Mouse (Mus musculus) midbrain, embryonic 10.5 days (tissue): ENCODE measurements around the gene Cd83. TPM values are rescaled to one million over a fixed set of nuclear protein-coding genes. Genes with fewer than 3 reads are reported as not detected.

Experiments used
- DNase-seq: peaks from one replicate; pipeline ENCODE4 v3.0.0-alpha.2; 2017; ENCODE audit warnings: low spot score
- H3K27ac ChIP-seq: fragments of 300-500 bp; sonication (generic); replicated peaks from 2 replicates; pipeline ENCODE4 v1.5.1; 2016; ENCODE audit warnings: mild to moderate bottlenecking
- H3K27me3 ChIP-seq: fragments of 300-500 bp; sonication (generic); 2 replicates; pipeline ENCODE4 v1.6.1; 2016; ENCODE audit warnings: low read depth, mild to moderate bottlenecking; ENCODE audit not compliant: poor library complexity, severe bottlenecking
- H3K36me3 ChIP-seq: fragments of 300-500 bp; sonication (generic); 2 replicates; pipeline ENCODE4 v1.6.1; 2016; ENCODE audit warnings: mild to moderate bottlenecking, moderate library complexity
- H3K4me1 ChIP-seq: fragments of 300-500 bp; sonication (generic); 2 replicates; pipeline ENCODE4 v1.6.1; 2016
- H3K4me3 ChIP-seq: fragments of 300-500 bp; sonication (generic); 2 replicates; pipeline ENCODE4 v1.5.1; 2016; ENCODE audit warnings: mild to moderate bottlenecking, moderate library complexity
- H3K9me3 ChIP-seq: fragments of 300-500 bp; sonication (generic); replicated peaks from 2 replicates; pipeline ENCODE4 v1.6.1; 2016; ENCODE audit warnings: mild to moderate bottlenecking
- WGBS: fragments of 180-500 bp; shearing (Covaris S2); methylation state at CpG from one replicate; pipeline ENCODE4 v1.1.7; 2016; 5-methylcytosine and 5-hydroxymethylcytosine counted together
- polyA plus RNA-seq: library from polyadenylated mRNA; unstranded; fragments of >200 nt; fragmentation: Nextera tagmentation; extraction: Ambion mirVana; gene quantifications from 2 replicates; pipeline ENCODE4 v1.2.1, GENCODE M21; 2016

The Cd83 gene
- polyA plus RNA-seq, 1 experiment from 2014 or later: 4.7 TPM

GRCm38 (mm10) chr13:43802361-43803137 lies 18.0 kb downstream of the Cd83 start:
- H3K36me3 ChIP-seq: peaks cover 3% of the 10 kb centered on the region; the same call in 1 of the 2 replicates
- no peaks in the 10 kb centered on the region for H3K27me3 ChIP-seq
- 90% methylated on average over 8 of the region's 8 CpGs for WGBS
- no peak overlapping the region for H3K4me3 ChIP-seq
- H3K4me1 ChIP-seq: peaks cover 16% of the 10 kb centered on the region
- no peak overlapping the region for H3K27ac ChIP-seq
- DNase-seq: no peak
- H3K9me3 ChIP-seq: no peaks in the 10 kb centered on the region

GRCm38 (mm10) chr13:43804648-43805047 lies 20.1 kb downstream of the Cd83 start:
- Histone ChIP-seq H3K36me3 (peaks cover 3% of the 10 kb centered on the region; the same call in 1 of the 2 replicates), H3K4me3 (no peak overlapping the region), H3K9me3 (no peaks in the 10 kb centered on the region), H3K27ac (no peak overlapping the region), H3K4me1 (peaks cover 16% of the 10 kb centered on the region), H3K27me3 (no peaks in the 10 kb centered on the region)
- DNase-seq: no peak
- 82% methylated on average over 3 of the region's 3 CpGs for WGBS

- no peak overlapping the region for H3K4me3 ChIP-seq
- no peaks in the 10 kb centered on the region for H3K9me3 ChIP-seq
- WGBS: 90% methylated on average over 5 of the region's 5 CpGs
- H3K36me3 ChIP-seq: peaks cover 3% of the 10 kb centered on the region; the same call in 1 of the 2 replicates
- H3K27me3 ChIP-seq: 0 out of 2 replicates have a peak, but pooled peaks cover 4% of the 10 kb centered on the region
- DNase-seq: no peak
- peaks cover 16% of the 10 kb centered on the region for H3K4me1 ChIP-seq
- no peak overlapping the region for H3K27ac ChIP-seq
Observed at GRCm38 (mm10) chr13:43805159-43805758, 20.7 kb downstream of the Cd83 start.

- H3K36me3 ChIP-seq: peaks cover 2% of the 10 kb centered on the region; the same call in 1 of the 2 replicates
- DNase-seq: no peak
- H3K4me1 ChIP-seq: peaks cover 16% of the 10 kb centered on the region
- H3K27ac ChIP-seq: peak overlapping the region; percentile 39
- H3K4me3 ChIP-seq: no peak overlapping the region
- H3K27me3 ChIP-seq: 0 out of 2 replicates have a peak, but pooled peaks cover 4% of the 10 kb centered on the region
- H3K9me3 ChIP-seq: no peaks in the 10 kb centered on the region
- WGBS: 72% methylated on average over 14 of the region's 14 CpGs
Observed at GRCm38 (mm10) chr13:43806371-43807271, 22.0 kb downstream of the Cd83 start.

GRCm38 (mm10) chr13:43807272-43807675 lies 22.7 kb downstream of the Cd83 start:
- Histone ChIP-seq H3K4me3 (no peak overlapping the region), H3K27me3 (0 out of 2 replicates have a peak, but pooled peaks cover 4% of the 10 kb centered on the region), H3K27ac (peak overlapping the region; percentile 39; the same call in 1 of the 2 replicates), H3K4me1 (peaks cover 16% of the 10 kb centered on the region), H3K36me3 (no peaks in the 10 kb centered on the region), H3K9me3 (no peaks in the 10 kb centered on the region)
- 79% methylated on average over 3 of the region's 3 CpGs for WGBS
- no peak for DNase-seq

GRCm38 (mm10) chr13:43810621-43811020 lies 26.0 kb downstream of the Cd83 start:
- Histone ChIP-seq H3K4me1 (peaks cover 16% of the 10 kb centered on the region), H3K27me3 (0 out of 2 replicates have a peak, but pooled peaks cover 4% of the 10 kb centered on the region), H3K27ac (no peak overlapping the region), H3K9me3 (0 out of 2 replicates have a peak, but pooled peaks cover 6% of the 10 kb centered on the region), H3K36me3 (no peaks in the 10 kb centered on the region), H3K4me3 (no peak overlapping the region)
- DNase-seq: no peak
- WGBS: 81% methylated on average over 6 of the region's 6 CpGs

- Histone ChIP-seq H3K27me3 (0 out of 2 replicates have a peak, but pooled peaks cover 4% of the 10 kb centered on the region), H3K36me3 (no peaks in the 10 kb centered on the region), H3K27ac (no peak overlapping the region), H3K9me3 (0 out of 2 replicates have a peak, but pooled peaks cover 6% of the 10 kb centered on the region), H3K4me1 (peaks cover 8% of the 10 kb centered on the region), H3K4me3 (no peak overlapping the region)
- DNase-seq: no peak
- WGBS: 86% methylated on average over 3 of the region's 3 CpGs
Observed at GRCm38 (mm10) chr13:43811835-43812234, 27.3 kb downstream of the Cd83 start.

- H3K4me3 ChIP-seq: no peak overlapping the region
- H3K9me3 ChIP-seq: 0 out of 2 replicates have a peak, but pooled peaks cover 6% of the 10 kb centered on the region
- H3K4me1 ChIP-seq: no peaks in the 10 kb centered on the region
- no peak for DNase-seq
- H3K27me3 ChIP-seq: 0 out of 2 replicates have a peak, but pooled peaks cover 4% of the 10 kb centered on the region
- H3K27ac ChIP-seq: no peak overlapping the region
- no peaks in the 10 kb centered on the region for H3K36me3 ChIP-seq
- WGBS: 91% methylated on average over 8 of the region's 8 CpGs
Observed at GRCm38 (mm10) chr13:43813431-43813830, 28.9 kb downstream of the Cd83 start.

- Histone ChIP-seq H3K4me1 (no peaks in the 10 kb centered on the region), H3K9me3 (0 out of 2 replicates have a peak, but pooled peaks cover 6% of the 10 kb centered on the region), H3K4me3 (no peak overlapping the region), H3K27ac (no peak overlapping the region), H3K27me3 (no peaks in the 10 kb centered on the region), H3K36me3 (no peaks in the 10 kb centered on the region)
- WGBS: 83% methylated on average over 3 of the region's 3 CpGs
- DNase-seq: no peak
Observed at GRCm38 (mm10) chr13:43817461-43817860, 32.9 kb downstream of the Cd83 start.

- WGBS: 82% methylated on average over 7 of the region's 7 CpGs
- no peak for DNase-seq
- H3K9me3 ChIP-seq: 0 out of 2 replicates have a peak, but pooled peaks cover 6% of the 10 kb centered on the region
- H3K27ac ChIP-seq: no peak overlapping the region
- no peaks in the 10 kb centered on the region for H3K4me1 ChIP-seq
- no peak overlapping the region for H3K4me3 ChIP-seq
- H3K27me3 ChIP-seq: no peaks in the 10 kb centered on the region
- H3K36me3 ChIP-seq: no peaks in the 10 kb centered on the region
Observed at GRCm38 (mm10) chr13:43818307-43819019, 33.9 kb downstream of the Cd83 start.

GRCm38 (mm10) chr13:43819020-43819310 lies 34.4 kb downstream of the Cd83 start:
- DNase-seq: no peak
- no peak overlapping the region for H3K27ac ChIP-seq

GRCm38 (mm10) chr13:43820071-43820470 lies 35.5 kb downstream of the Cd83 start:
- no peaks in the 10 kb centered on the region for H3K4me1 ChIP-seq
- H3K27ac ChIP-seq: no peak overlapping the region
- H3K27me3 ChIP-seq: no peaks in the 10 kb centered on the region
- no peak overlapping the region for H3K4me3 ChIP-seq
- H3K36me3 ChIP-seq: no peaks in the 10 kb centered on the region
- DNase-seq: no peak
- H3K9me3 ChIP-seq: 0 out of 2 replicates have a peak, but pooled peaks cover 5% of the 10 kb centered on the region
- WGBS: 92% methylated on average over 8 of the region's 8 CpGs

More at GRCm38 (mm10) chr13:43819020-43819310, 34.4 kb downstream of the Cd83 start:
- no peaks in the 10 kb centered on the region for H3K27me3 ChIP-seq
- 95% methylated on average over 6 of the region's 6 CpGs for WGBS
- no peaks in the 10 kb centered on the region for H3K4me1 ChIP-seq
- no peaks in the 10 kb centered on the region for H3K36me3 ChIP-seq
- no peak overlapping the region for H3K4me3 ChIP-seq
- 0 out of 2 replicates have a peak, but pooled peaks cover 6% of the 10 kb centered on the region for H3K9me3 ChIP-seq
